Mouse (Mus musculus) gastrocnemius, postnatal 14 days (tissue): ENCODE data around the gene Pax3. TPM values are rescaled to one million over a fixed set of nuclear protein-coding genes. Genes with fewer than 3 reads are reported as not detected.

Source experiments
- DNase-seq: peaks from one replicate; pipeline ENCODE4 v3.0.0; 2021; ENCODE audit warnings: mixed read lengths
- intact Hi-C: fragments of 180-260 bp; cut with DNase I; formaldehyde crosslinking; loops from one replicate; pipeline ENCODE4 v1.15.1; 2025; ENCODE audit warnings: low total_unique reads
- total RNA-seq, 2 experiments: library from RNA; stranded (reverse); gene quantifications; 2 replicates each; pipeline ENCODE4 v1.2.3; 2021

Gene Pax3
- total RNA-seq, 2 experiments from 2014 or later: not detected

DNA sequence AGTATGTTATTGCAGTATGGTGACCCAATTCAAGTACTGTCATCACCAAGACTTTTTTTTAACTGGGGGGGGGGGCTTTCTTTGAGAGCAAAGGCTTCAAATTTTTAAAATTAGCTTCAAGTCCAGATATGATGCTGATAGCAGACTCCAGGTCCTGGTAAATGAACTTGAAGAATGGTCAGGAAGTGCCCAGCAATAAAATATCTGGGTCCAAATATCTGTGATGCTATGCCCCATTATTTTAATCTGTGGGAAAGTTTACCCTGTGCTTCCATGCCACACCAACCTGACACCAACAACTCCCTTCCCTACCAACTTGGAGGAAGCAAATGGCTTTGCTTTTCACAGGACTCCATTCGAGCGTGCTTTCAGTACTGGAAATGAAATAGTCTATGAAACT is 8.6 kb downstream of the Pax3 start:
- intact Hi-C loops: no loop called here
- no peak for DNase-seq

DNA sequence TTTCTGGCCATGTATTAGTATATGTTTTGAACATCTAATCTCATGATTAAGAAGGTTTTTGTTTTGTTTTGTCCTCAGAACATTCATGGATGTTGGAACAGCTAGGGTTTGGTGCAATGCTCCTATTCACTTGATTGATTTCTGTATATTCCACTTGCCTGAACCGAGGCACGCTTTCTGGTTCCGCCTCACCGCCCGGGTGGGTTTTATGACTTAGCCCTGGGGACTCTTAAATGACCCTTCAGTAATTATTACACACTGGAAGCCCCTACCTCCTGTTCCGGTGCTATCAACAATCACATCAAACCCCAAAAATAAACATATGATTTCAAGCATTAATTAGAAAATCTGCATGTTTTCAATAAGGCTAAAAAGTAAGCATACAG is 9.2 kb downstream of the Pax3 start:
- no peak for DNase-seq

DNA sequence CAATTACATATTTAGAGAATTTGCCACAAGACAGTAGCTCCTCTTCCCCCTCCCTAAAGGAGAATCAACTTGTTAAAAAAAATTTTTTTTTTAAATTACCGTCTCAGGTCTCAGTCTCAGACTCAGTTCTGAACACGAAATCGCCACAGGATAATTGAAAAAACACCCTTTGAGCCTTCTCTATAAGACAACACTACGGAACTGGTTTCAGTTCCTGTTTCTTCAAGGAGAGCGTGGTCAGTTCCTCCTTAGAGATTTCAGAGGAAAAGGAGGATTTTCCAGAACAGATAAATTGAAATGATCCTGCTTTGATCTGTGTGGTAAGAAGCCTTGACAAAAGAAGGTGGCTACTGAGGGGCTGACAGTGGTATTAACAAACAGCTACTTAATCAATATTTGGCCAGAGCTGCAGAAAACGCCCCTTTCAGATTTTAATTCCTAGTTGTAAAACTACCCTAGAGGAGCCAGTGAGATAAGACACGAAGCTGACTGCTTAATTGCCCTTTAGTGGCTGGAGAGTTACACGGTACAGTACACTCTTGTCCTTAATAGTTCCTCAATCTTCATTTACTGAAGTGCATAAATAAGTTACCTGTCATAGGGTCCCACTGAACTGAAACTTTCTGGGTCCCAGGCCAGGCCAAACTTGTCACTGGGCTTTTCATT is 9.7 kb downstream of the Pax3 start:
- intact Hi-C loops: no loop called here
- DNase-seq: no peak

More for the DNA sequence above, 9.2 kb downstream of the Pax3 start:
- intact Hi-C loops: no loop called here

DNA sequence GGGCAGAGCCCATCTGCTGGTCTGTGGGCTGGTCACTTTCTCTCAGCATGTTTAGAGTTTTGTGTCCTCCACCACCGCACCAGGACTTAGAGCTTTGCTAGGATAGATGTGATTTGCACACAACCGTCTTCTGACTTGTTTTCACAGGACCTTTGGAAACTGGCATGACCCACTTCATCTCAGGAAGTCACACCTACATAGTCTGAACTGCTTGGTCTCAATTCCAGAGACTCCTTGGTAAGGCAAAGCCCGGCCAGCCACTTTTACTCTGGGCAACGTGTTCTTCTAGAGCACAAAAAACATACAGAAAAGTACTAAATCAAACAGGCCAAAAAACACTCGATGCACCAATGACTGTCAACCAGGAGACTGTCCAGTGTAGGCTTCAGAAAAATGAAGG is 14.0 kb downstream of the Pax3 start:
- no peak for DNase-seq
- intact Hi-C loops: no loop called here

DNA sequence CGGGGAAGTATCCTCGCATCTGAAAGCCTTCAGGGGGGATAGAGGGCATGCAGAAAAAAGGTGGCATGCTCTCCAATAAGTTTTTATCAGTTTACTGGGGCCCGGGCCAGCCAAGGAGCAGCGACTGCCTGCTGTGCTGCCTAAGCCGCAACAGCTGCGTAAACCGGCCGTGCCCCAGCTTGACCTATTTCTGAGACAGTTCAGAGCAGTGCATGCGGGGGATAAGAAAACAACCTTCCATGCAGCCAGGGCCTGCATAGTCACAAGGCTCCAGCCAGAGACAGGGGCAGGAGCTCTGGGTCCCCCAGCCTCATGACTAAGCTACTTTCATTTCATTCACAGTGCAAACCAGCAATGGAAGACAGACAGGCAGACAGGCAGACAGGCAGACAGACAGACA is 15.1 kb downstream of the Pax3 start:
- intact Hi-C loops: no loop called here
- no peak for DNase-seq

DNA sequence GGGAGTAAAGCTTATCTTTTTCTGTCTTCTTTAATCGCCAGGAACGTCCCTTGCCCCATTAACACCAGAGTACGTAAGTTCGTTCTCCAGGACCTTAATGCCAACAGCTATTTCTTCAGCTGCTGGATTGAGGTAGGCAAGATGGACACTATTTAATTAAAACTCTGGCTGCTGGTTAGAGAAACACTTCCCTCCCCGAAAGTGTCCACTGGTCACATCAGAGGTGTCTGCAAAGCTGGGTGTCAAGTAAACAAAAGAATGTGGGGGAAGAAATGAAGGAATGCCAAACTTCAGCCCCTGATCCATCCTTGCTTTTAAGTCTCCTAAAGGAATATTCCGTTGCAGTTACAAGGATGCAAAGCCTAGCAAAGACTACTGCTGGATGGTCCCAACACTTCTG is 24.6 kb downstream of the Pax3 start:
- intact Hi-C loops: no loop called here
- no peak for DNase-seq

DNA sequence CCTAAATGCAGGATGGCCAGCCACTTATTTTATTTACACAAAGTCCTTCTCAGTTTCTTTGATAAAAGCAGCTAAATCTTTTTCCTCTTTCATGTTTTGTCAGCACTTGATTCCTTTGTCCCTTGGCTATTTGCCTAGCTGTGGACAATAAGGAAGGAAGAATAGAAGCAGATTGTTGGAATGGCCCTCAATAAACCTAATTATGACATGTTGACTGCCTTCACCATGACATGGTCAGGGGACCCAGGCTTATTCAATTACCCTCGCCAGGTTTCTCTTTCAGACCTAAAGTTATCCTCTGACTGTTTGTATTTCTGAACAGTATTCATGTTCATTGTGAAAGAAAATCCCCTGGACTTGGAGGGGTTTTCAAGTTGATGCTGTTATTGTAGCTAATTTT is 25.3 kb downstream of the Pax3 start:
- intact Hi-C loops: no loop called here
- no peak for DNase-seq

DNA sequence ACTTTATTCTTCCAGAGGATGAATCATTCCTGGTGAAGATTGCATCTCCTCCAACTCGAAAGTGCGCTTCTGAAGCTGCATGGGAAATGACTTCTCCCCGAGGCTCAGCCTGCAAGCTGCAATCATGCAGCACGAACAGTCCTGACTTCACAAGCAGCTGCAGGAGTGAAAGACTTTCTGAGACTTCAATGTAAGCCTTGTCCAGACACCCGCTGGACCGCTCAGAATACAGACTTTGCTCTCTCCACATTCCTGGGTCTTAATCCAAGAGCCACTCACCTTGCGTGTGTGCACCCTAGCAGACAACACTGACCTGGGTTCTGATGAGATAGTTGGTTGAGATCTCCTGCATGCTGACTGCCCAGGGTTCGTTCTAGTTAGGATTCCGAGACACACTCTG is 26.2 kb downstream of the Pax3 start:
- no peak for DNase-seq
- intact Hi-C loops: no loop called here

DNA sequence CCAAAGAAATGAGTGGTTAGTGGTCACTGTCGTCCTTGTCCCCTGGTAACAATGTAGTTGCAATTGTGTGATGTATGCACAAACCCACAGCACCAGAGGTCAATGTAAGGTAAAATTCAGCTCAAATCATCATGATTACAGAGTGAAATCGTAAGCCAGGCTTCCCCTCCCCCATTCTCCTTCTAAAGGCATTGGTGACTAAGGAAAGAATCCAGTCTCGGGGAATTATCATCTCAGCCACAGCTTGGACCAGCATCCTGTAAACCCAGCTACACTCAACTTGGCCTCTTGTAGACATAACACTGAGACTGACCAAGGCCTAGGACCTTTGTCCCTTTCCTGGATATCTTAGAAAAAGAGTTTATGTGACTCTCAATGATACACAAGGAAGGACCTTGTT is 28.1 kb downstream of the Pax3 start:
- intact Hi-C loops: no loop called here

DNA sequence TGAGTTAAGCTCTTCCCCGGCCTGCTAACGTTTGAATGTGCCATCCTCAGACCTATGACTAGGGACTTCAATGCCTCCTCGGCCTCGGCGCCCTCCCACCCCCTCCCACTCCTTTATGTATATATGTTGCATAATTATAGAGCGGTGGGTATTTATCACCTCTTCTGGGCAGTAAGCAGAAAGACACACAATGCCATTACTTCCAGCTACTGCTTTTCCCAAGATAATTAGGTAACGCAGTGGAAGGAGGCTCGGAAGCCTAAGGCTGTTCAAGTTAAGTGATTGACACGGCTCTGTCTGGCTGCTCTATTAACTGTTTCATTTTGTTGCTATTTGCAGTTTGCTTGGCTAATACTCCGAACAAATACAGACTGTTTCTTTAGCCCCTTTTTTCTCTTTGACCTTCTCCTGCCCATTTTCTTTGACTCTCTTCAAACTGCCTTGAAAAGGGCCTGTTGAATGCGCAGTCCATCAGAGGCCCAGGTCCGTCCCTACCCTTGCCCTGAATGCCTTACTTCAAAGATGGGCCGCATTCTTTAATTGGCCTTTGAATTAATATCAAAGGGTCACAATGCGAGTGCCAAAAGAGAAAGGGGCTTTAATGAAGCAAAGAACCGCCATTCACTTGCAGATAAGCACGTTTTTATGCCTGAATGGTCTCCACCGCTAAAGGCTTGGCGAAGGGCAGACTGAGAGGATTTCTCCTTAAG is 29.2 kb downstream of the Pax3 start:
- intact Hi-C loops: no loop called here
- no peak for DNase-seq

More for the DNA sequence above, 28.1 kb downstream of the Pax3 start:
- no peak for DNase-seq

DNA sequence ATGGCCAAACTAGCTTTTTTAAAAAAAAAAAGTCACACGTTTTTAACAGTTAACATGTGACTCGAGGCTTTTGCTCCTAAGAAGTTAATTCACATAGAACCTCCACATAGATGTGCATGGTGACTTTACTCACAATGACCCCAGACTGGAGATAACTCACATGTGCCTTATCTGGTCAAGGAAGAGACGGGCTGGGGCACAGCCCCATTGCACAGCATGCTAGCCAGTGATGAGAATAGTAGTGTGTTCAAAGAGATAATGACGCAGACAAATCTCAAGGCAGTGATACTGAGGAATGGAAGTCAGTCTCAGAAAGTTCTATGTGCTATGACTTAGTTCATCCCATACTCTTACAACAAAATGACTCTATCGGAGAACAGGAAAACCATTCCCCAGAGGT is 35.2 kb downstream of the Pax3 start:
- DNase-seq: no peak
- intact Hi-C loops: no loop called here

DNA sequence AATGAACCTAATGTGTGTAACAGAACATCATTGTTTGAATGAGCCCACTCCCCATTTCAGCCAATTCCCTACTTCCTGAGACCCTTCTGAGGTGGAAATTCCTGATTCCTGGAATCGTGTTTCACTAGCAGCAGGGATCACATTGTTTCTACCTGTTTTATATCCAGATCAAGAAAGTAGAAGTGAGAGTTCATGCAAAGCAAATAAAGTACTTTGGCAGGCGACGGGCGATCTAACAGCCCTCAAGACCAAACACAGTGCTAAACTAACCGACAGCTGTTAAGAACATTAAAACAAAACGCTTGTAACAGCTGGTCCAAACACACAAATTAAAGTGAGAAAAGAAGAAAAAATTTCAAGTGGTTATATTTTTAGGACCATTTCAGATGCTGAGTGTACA is 39.0 kb downstream of the Pax3 start:
- no peak for DNase-seq
- intact Hi-C loops: no loop called here

DNA sequence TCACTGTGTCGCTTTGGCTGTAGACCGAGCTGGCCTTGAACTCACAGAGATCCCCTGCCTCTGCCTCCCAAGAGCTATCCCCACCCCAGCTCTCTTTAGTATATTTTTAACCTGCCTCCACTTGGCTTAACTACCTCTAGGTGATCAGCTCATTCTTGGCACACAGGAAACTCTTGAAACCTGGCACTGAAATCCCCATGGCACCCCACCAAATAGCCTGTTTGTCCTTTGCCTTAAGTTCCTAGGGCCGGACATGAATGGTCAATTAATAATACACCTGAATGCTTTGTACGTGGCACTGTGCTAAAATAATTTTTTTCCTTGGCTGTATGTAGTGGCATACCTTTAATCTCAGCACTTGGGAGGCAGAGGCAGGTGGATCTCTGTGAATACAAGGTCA is 41.1 kb downstream of the Pax3 start:
- intact Hi-C loops: no loop called here
- DNase-seq: no peak

DNA sequence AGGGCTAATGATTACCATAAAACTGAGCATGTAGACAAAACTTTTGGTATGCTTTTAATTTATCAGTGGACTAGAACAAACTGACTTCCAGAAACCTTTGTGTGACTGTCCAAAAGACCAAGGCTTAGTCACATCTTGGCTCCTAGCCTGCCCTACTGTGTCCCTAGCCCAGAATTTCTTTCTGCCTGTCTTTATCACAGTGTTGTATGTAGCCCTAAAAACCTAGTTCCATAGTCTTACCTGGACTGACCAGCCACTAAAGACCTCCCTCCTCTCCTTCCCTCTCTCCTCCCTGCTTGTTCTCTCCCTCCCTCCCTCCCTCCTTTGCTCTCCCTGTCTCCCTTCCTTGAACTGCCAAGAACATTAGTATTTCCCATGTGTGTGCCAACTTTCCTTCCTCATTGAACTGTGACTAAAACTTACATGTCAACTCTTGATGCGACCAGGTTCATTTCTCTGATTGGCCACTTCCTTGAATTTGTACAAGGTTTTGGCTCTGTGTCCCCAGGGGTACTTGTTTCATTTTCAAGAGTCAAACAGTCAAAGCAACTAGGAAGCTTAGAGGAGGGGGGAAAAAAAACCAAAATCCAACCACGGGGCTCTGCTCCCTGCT is 48.8 kb downstream of the Pax3 start:
- intact Hi-C loops: no loop called here
- no peak for DNase-seq

DNA sequence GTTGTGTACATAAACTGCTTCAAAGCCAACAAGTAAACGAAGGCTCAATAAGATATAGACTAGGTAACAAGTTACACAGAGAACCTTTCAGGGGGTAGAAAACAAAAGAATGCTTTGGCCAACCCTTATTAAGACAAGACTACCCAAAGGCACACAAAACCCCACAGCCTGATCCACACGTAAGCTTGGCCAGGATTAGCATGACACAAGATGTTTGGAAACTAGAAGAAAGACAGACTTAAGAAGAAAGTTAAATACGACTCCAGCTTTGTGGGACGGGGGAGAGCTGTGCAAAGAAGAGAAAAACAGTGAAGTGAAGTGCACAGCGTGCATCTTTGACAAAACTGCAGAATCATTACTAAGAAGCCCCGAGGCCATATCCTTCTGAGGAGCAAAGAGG is 53.5 kb downstream of the Pax3 start:
- DNase-seq: no peak
- intact Hi-C loops: no loop called here

DNA sequence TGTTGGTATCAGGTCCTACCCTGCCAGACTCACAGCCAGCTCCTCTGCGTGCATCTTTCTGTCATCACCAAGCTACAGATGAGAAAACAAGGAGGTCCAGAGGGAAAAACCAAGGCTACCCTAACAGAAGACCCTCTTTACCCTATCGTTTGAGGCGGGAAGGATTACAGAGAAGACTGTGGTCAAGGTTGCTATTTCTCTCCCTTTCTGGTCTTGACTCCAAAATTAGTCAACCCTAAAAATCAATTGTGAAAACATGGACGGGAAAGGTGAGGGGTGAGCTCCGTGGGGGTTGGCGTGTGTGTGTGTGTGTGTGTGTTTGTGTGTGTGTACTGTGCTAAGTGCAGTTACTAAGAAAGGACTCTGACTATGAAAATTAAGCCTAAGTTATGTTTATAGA is 54.0 kb downstream of the Pax3 start:
- DNase-seq: no peak
- intact Hi-C loops: no loop called here

DNA sequence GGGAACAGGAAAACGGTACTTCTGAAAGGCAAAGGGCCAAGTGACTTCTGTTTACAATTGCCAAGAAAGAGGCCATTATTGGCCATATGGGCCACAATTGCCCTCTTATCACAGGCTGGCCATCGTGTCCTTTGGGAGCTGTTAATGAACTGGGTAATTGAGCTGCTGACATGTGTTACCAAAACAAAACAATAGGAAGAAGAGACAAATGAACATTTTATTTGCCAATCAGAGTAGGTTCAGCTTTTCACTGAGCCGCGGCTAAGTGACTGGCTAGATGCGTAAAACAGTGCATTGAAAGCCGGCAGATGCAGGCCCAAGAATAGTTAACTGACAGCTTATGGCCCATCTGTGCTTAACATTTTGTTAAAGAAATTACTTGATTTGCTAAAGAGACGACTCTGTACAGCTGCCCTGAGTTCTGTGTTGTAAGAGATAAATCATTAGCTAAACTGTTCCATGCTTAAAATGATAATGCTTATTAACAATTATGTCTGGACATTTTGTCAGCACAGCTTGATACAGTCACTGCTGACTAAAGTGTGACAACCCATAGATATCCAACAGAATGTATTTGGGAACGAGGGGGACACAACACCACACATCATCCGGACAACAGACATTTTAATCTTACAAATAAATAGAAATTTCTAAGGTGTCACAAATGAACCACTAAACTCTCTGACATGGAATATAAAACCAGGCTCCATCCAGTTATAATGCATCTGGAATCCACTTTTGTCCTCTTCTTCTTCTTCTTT is 55.0 kb downstream of the Pax3 start:
- intact Hi-C loops: no loop called here
- DNase-seq: no peak

DNA sequence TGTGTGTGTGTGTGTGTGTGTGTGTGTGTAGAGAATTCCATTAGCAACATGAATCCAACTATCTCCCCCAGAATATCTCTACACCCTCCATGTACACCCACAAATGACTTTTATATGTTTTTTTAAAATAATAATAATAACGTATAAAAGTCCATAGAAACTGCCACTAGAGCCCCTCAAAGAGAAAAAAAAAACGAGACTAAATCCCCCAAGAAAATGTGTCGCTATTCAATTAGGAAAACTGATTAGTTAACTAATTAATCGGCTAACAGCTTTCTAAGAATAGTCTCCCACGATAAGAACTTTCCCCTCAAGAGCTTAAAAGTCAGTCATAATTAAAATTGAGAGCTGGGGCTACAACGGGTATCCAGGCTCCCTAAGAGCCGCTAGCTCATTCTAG is 55.6 kb downstream of the Pax3 start:
- DNase-seq: no peak
- intact Hi-C loops: no loop called here

DNA sequence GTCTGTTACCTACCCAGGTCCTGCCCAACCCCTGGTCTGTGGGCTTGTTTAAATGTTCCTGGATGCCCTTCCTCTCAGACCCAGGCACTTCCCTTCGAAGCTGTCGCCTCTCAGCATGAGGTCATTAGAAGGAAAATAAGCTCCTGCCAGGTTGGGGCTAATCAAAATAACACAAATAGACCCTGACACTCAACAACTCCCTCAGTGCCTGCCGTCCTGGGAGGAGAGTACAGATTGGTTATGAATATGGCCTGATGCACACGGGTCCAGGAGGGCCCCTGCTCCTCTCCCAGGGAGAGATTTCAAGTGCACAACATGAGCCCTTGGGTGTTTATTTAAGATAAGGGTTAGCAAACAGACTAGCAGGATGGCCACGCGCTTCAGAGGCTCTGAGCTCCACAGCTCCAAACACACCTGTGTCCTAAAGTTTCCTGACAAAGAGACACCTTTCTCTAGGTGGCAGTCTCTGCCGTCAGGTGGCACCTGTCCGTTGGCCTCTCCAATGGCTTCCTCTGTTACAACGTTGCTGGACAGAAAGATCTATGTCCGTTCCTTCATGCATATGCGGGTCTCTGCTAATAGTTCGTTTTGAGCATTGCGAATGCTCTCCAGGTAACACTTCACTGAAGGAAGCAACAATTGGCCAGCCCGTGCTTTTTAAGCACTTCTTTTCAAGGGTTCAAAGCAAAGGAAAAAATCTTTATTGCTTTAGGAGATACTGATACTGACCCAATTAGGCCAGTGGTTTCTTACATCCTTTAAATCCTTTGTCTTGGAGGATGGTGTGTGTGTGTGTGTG is 56.2 kb downstream of the Pax3 start:
- intact Hi-C loops: no loop called here
- no peak for DNase-seq

DNA sequence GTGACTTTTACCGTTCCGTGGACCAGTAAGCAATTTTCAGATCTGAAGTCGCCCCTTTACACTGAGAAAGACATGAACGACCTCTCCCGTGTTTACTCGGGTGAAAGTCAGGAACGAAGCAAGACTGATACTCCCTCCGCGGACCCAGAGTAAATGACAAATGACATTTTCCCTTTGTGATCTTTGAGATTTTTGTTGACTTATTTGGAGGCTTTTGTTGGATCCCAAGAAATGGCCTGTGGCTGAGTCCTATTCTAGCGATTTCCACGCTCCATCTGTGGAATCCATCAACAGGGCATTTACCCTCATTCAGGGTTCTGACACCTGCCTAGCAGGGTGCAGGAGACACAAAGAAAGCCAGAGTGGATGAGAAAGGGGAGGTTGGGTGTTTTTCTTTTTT is 57.6 kb downstream of the Pax3 start:
- no peak for DNase-seq
- intact Hi-C loops: no loop called here
